Mouse (Mus musculus) liver, adult 2 months (tissue): ENCODE data around the gene Gm2696.
"Not testable (repeated sequence)": the region's sequence is repeated elsewhere in the genome, so short reads cannot be mapped to it uniquely, and the experiment has no call there.

Experiments used
- CTCF ChIP-seq: fragments of 200-500 bp; IDR thresholded peaks from 2 replicates; pipeline ENCODE4 v1.5.1; 2011; ENCODE audit warnings: low read depth, low read length, control low read depth
- POLR2A ChIP-seq: fragments of 200-500 bp; IDR thresholded peaks from 2 replicates; pipeline ENCODE4 v1.6.1; 2011; ENCODE audit warnings: low read length, control low read depth; ENCODE audit not compliant: insufficient read depth; ENCODE audit errors: extremely low read depth

DNA sequence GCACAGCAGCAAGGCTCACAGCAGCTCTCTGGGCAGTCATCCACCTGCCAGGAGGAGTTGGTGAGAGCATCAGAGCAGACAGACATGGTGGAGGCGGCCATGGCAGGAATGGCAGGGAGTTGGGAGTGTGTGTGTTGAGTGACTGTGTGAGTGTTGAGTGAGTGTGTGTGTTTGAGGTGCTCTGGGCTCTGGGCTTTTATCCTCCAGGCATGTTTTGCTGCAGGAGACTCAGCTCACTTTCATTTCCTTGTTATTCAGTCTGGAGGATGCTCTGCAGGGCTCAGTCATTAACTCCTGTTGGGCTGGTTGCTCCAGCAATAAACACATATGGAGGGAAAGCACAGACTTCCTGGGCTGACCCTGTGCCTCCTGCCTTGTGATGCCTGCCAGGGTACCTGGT lies 37.6 kb upstream of the Gm2696 start, which contains the start of gene Gm7138:
- TF ChIP-seq CTCF, POLR2A: not testable (repeated sequence)
